Mouse (Mus musculus): Measurements from ENCODE around the gene Egflam.

Egflam gene

GRCm38 (mm10) chr15:7397818-7398608 lies at the start of gene Egflam:
Egflam (minus strand) TSS chr15:7398395.
- in situ Hi-C loops (cut with MseI, MboI): no loop called here

- in situ Hi-C loops (cut with MseI, MboI): loop anchor here (10.0 to 25.0 kb wide), 3 partner anchors 306 to 531 kb away; no protein-coding TSS in a partner anchor
These were observed 45.5 kb upstream of the Egflam start for GRCm38 (mm10) chr15:7443396-7444315.

- in situ Hi-C loops (cut with MseI, MboI): loop anchor here (10.0 to 25.0 kb wide), 3 partner anchors 305 to 530 kb away; no protein-coding TSS in a partner anchor
These were observed 44.2 kb upstream of the Egflam start for GRCm38 (mm10) chr15:7442148-7443100.

GRCm38 (mm10) chr15:7424282-7424681 lies 26.1 kb upstream of the Egflam start:
- in situ Hi-C loops (cut with MseI, MboI): no loop called here

- in situ Hi-C loops (cut with MseI, MboI): no loop called here
These were observed 6.3 kb upstream of the Egflam start for GRCm38 (mm10) chr15:7404521-7404920.

GRCm38 (mm10) chr15:7398609-7399540 lies 680 bp upstream of the Egflam start:
- in situ Hi-C loops (cut with MseI, MboI): no loop called here

- in situ Hi-C loops (cut with MseI, MboI): no loop called here
These were observed 763 bp downstream of the Egflam start for GRCm38 (mm10) chr15:7397446-7397817.

GRCm38 (mm10) chr15:7383349-7383748 lies 14.8 kb downstream of the Egflam start:
- in situ Hi-C loops (cut with MseI, MboI): no loop called here

GRCm38 (mm10) chr15:7382457-7382856 lies 15.7 kb downstream of the Egflam start:
- in situ Hi-C loops (cut with MseI, MboI): no loop called here

GRCm38 (mm10) chr15:7352635-7353051 lies 45.6 kb downstream of the Egflam start:
- in situ Hi-C loops (cut with MseI, MboI): no loop called here

GRCm38 (mm10) chr15:7340703-7341309 lies 57.4 kb downstream of the Egflam start:
- in situ Hi-C loops (cut with MseI, MboI): no loop called here

GRCm38 (mm10) chr15:7334517-7335298 lies 63.5 kb downstream of the Egflam start:
- in situ Hi-C loops (cut with MseI, MboI): no loop called here

GRCm38 (mm10) chr15:7332875-7333274 lies 65.3 kb downstream of the Egflam start:
- in situ Hi-C loops (cut with MseI, MboI): no loop called here

- in situ Hi-C loops (cut with MseI, MboI): no loop called here
These were observed 75.4 kb downstream of the Egflam start for GRCm38 (mm10) chr15:7322599-7323311.

- in situ Hi-C loops (cut with MseI, MboI): no loop called here
These were observed 77.3 kb downstream of the Egflam start for GRCm38 (mm10) chr15:7320901-7321300.

- in situ Hi-C loops (cut with MseI, MboI): no loop called here
These were observed 82.7 kb downstream of the Egflam start for GRCm38 (mm10) chr15:7315539-7315938.

- in situ Hi-C loops (cut with MseI, MboI): no loop called here
These were observed 89.5 kb downstream of the Egflam start for GRCm38 (mm10) chr15:7308711-7309110.

- in situ Hi-C loops (cut with MseI, MboI): no loop called here
These were observed 98.3 kb downstream of the Egflam start for GRCm38 (mm10) chr15:7299892-7300291.
